In the genomic region with DNA sequence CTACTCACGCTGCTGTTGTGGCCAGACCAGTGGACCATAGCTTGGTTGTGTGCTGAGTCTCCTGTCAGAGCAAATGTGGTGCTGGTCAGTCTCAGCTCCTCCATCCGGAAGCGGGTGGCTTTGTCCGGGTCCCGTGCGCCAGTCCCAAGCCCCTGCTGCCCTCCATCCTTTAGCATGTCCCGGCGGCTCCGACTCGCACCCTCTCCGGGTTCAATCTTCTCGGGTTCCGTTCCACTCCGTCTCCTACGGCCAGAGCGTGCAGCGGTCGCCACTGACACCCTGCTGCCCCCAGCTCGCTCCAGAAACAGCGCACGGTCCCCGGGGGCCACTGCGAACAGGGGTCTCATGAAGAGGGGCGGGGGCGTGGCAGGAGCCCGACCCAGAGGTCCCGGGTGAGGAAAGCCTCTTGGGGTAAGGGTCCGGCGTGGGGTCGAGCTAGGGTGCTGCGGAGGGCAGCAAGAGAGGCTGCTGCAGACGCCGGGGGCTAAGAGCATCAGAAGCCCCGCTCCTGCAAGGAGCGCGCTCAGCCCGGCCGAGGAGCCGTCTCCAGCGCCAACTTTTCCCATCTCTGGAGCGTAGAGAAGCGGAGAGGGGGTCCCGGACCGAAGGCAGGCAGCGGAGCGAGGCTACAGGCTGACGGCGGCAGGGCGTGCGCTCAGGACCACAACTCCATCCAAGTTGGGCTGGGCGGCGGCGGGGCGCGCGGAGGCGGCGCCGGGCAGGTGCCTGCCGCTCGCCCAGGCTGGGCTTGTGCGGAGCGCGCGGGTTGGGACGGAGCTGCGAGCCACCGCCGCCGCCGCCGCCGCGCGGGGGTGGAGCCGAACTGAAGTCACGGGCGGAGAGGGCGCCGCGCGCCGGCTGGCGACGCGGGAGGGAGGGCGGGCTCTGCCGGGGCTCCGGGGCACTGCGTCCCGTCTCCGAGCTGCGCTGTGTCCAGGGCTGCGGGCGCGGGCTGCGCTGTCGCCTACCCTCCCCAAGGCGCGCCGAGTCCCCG, we compare ENCODE assay signal across 8 mouse cellular contexts. TPM values are rescaled to one million over a fixed set of nuclear protein-coding genes. Genes with fewer than 3 reads are reported as not detected.
DNase-seq lines count a peak whose midpoint lies in the region; ATAC-seq and TF ChIP-seq lines count a peak whose summit lies in the region.

A gene (minus strand): TSS at position 744 of the 994 bp plus-strand sequence.

- H3K36me3 ChIP-seq in ES-E14 (ENCODE audit: control insufficient read depth, insufficient read depth, low read length, poor library complexity, severe bottlenecking) = no peaks in the 10 kb centered on the region
- H3K36me3 ChIP-seq in forebrain, embryonic 11.5 days (ENCODE audit: control insufficient read depth, insufficient read depth, low read length) = no peaks in the 10 kb centered on the region

- H3K4me2 ChIP-seq in forebrain, embryonic 11.5 days (ENCODE audit: low read depth, low read length, severe bottlenecking) = peak within 1 kb of the TSS; percentile 81

- no peaks in the 10 kb centered on the region for H3K9me3 ChIP-seq in ES-E14 (ENCODE audit: control insufficient read depth, insufficient read depth, low read depth, low read length)
- H3K9me3 ChIP-seq in forebrain, embryonic 11.5 days (ENCODE audit: control insufficient read depth, low read length) = no peaks in the 10 kb centered on the region

- peak; percentile 35 for DNase-seq in ES-E14 (ENCODE audit: low read depth, low spot score)
- DNase-seq in forebrain, embryonic 11.5 days (ENCODE audit: low spot score) = peak; percentile 89
- peak; percentile 54 for DNase-seq in heart, postnatal 4 days
- peak; percentile 5 to 24 for DNase-seq in layer of hippocampus, adult 8-10 months (ENCODE audit: low spot score in 2 of 2)
- peak; percentile 67 for DNase-seq in right cerebral cortex, postnatal 4 days
- no peak for DNase-seq in spleen, postnatal 14 days (ENCODE audit: low spot score in 2 of 2)

- H3K9ac ChIP-seq in ES-E14 (ENCODE audit: insufficient read depth, low read depth, low read length, poor library complexity, severe bottlenecking) = peak within 1 kb of the TSS; percentile 66
- peak within 1 kb of the TSS; percentile 68 for H3K9ac ChIP-seq in forebrain, embryonic 11.5 days (ENCODE audit: low read length)

- in situ Hi-C loops in ES-E14 (cut with MboI; ENCODE audit: low sequenced_read_pairs in 2 of 2, unreplicated experiment in 2 of 2) = no loop called here

- H3K4me1 ChIP-seq in ES-E14 (ENCODE audit: control insufficient read depth in 2 of 2, insufficient read depth in 2 of 2, low read length in 2 of 2, poor library complexity in 1 of 2) = no peaks in the 10 kb centered on the region
- no peaks in the 10 kb centered on the region for H3K4me1 ChIP-seq in brown adipose tissue, adult 24 weeks (ENCODE audit: control insufficient read depth, insufficient read depth, insufficient read length, low read length)
- peaks cover 4% of the 10 kb centered on the region; the same call in 1 of the 2 replicates for H3K4me1 ChIP-seq in forebrain, embryonic 11.5 days (replicated peaks; ENCODE audit: control insufficient read depth, insufficient read depth, low read length)

- WGBS in forebrain, embryonic 11.5 days = under 1% methylated on average over 92 of the region's 102 CpGs

- ATAC-seq in forebrain, embryonic 11.5 days (replicated peaks; ENCODE audit: low FRiP score) = peak; percentile 91
- ATAC-seq in megakaryocyte progenitor cell, adult 5-6 weeks (replicated peaks; ENCODE audit: poor library complexity) = peak; percentile 52

- H3K27ac ChIP-seq in ES-E14 (ENCODE audit: insufficient read depth, low read depth, low read length, poor library complexity, severe bottlenecking) = no peak within 1 kb of the TSS
- no peak within 1 kb of the TSS for H3K27ac ChIP-seq in brown adipose tissue, adult 24 weeks (replicated peaks; ENCODE audit: low read depth, low read length)
- H3K27ac ChIP-seq in forebrain, embryonic 11.5 days (ENCODE audit: low read depth, low read length) = no peak within 1 kb of the TSS

- H3K27me3 ChIP-seq in forebrain, embryonic 11.5 days (ENCODE audit: control insufficient read depth, insufficient read depth, low read length) = no peaks in the 10 kb centered on the region

- H3K4me3 ChIP-seq in ES-E14 (ENCODE audit: insufficient read depth in 1 of 2, low read depth in 1 of 2, low read length in 2 of 2, poor library complexity in 1 of 2, severe bottlenecking in 1 of 2) = peak within 1 kb of the TSS; percentile 64 to 86
- peak within 1 kb of the TSS; percentile 5 for H3K4me3 ChIP-seq in brown adipose tissue, adult 24 weeks (ENCODE audit: insufficient read depth, low read depth, low read length)
- H3K4me3 ChIP-seq in forebrain, embryonic 11.5 days (ENCODE audit: low read depth, low read length) = peak within 1 kb of the TSS; percentile 72

TF ChIP-seq in ES-E14, 5 proteins besides CTCF, POLR2A, EP300 and RAD21:
- no peak for TF ChIP-seq MAFK (IDR thresholded peaks at IDR 0.05; ENCODE audit: insufficient read depth, low read depth, low read length)
- no peak for TF ChIP-seq HCFC1 (IDR thresholded peaks at IDR 0.05; ENCODE audit: borderline replicate concordance, insufficient read depth, low read length)
- no peak for TF ChIP-seq ZC3H11A (IDR thresholded peaks at IDR 0.05; ENCODE audit: borderline replicate concordance, low read depth, low read length)
- TF ChIP-seq ZNF384 (IDR thresholded peaks at IDR 0.05; ENCODE audit: low read depth, low read length) = no peak
- no peak for TF ChIP-seq CHD2 (IDR thresholded peaks at IDR 0.05; ENCODE audit: low read depth, low read length)

RNA-seq across cellular contexts. Expression of the gene that starts here (rescaled TPM):
- total RNA-seq in ES-E14 (2012; rRNA removed) = 0.09 TPM in 1 of 2 replicates, not detected in the other
- polyA plus RNA-seq in brown adipose tissue, adult 24 weeks (2012; ENCODE audit: insufficient read depth, insufficient read length, missing spikeins) = not detected in 2 replicates
- 3.8 and 5.1 TPM in 2 replicates for polyA plus RNA-seq in forebrain, embryonic 11.5 days (2014; fragmentation: Nextera tagmentation; extraction: Ambion mirVana)
- total RNA-seq in heart, postnatal 4 days (2021) = under 1 TPM; 0.95 to 0.98 TPM
- 10 to 100 TPM; 10.1 to 13.3 (median 11.3) TPM for total RNA-seq in layer of hippocampus, adult 8-10 months (2022)
- not detected in 2 replicates for total RNA-seq in megakaryocyte progenitor cell, adult 5-6 weeks (2015)
- total RNA-seq in megakaryocyte progenitor cell, adult 5-6 weeks (2017) = not detected in 2 replicates

Comparison
In these comparisons a context has a peak if more than half of its experiments do, and no peak if none do; other contexts are left out.
1. RNA of the gene that starts here (total RNA-seq): 10.1 to 13.3 TPM in layer of hippocampus, adult 8-10 months; 0.95 to 0.98 TPM in heart, postnatal 4 days, 0.09 TPM in ES-E14 and not detected in megakaryocyte progenitor cell, adult 5-6 weeks; every median in the first group is over 4 times any median in the second.
2. Peak in DNase-seq, H3K4me3 ChIP-seq and H3K9ac ChIP-seq in ES-E14; RNA of the gene not detected or under 1 TPM.
3. Peak in DNase-seq in heart, postnatal 4 days; RNA of the gene not detected or under 1 TPM.
4. Peak in ATAC-seq in megakaryocyte progenitor cell, adult 5-6 weeks; RNA of the gene not detected or under 1 TPM.
5. DNase-seq: peak in forebrain, embryonic 11.5 days (single experiment), layer of hippocampus, adult 8-10 months (2 of 2) and right cerebral cortex, postnatal 4 days (single experiment); none in spleen, postnatal 14 days (0 of 2).
6. H3K4me3 ChIP-seq: peak in every context shown above with its lines; median percentile 75 in ES-E14; 72 in forebrain, embryonic 11.5 days; 5 in brown adipose tissue, adult 24 weeks.